Mouse (Mus musculus) forebrain, embryonic 13.5 days (tissue): ENCODE results near the gene Trappc6a. TPM values are rescaled to one million over a fixed set of nuclear protein-coding genes. Genes with fewer than 3 reads are reported as not detected.
A peak's percentile ranks its signal among the peaks of the same experiment; 100 is the strongest.

Source experiments
- ATAC-seq: fragments of 200-750 bp; cut with Nextera tagmentation; 2 replicates; pipeline ENCODE4 v1.8.0; 2017
- H3K27ac ChIP-seq: fragments of 300-500 bp; sonication (generic); 2 replicates; pipeline ENCODE4 v1.5.1; 2015; ENCODE audit warnings: inconsistent platforms, mild to moderate bottlenecking, moderate library complexity
- H3K27me3 ChIP-seq: fragments of 300-500 bp; sonication (generic); 2 replicates; pipeline ENCODE4 v1.6.1; 2015; ENCODE audit warnings: mild to moderate bottlenecking, inconsistent platforms
- H3K36me3 ChIP-seq: fragments of 300-500 bp; sonication (generic); 2 replicates; pipeline ENCODE4 v1.6.1; 2015; ENCODE audit warnings: mild to moderate bottlenecking, inconsistent platforms; ENCODE audit not compliant: poor library complexity, severe bottlenecking
- H3K4me1 ChIP-seq: fragments of 300-500 bp; sonication (generic); 2 replicates; pipeline ENCODE4 v1.6.1; 2015; ENCODE audit warnings: inconsistent platforms
- H3K4me2 ChIP-seq: fragments of 300-500 bp; sonication (generic); 2 replicates; pipeline ENCODE4 v1.6.1; 2015; ENCODE audit warnings: inconsistent platforms, mild to moderate bottlenecking, moderate library complexity
- H3K4me3 ChIP-seq: fragments of 300-500 bp; sonication (generic); 2 replicates; pipeline ENCODE4 v1.5.1; 2015; ENCODE audit warnings: mild to moderate bottlenecking, inconsistent platforms
- H3K9ac ChIP-seq: fragments of 300-500 bp; sonication (generic); 2 replicates; pipeline ENCODE4 v1.6.1; 2015; ENCODE audit warnings: mild to moderate bottlenecking, inconsistent platforms
- H3K9me3 ChIP-seq: fragments of 300-500 bp; sonication (generic); replicated peaks from 2 replicates; pipeline ENCODE4 v1.6.1; 2016; ENCODE audit warnings: inconsistent platforms
- WGBS: fragments of 180-500 bp; shearing (Covaris S2); methylation state at CpG from one replicate; pipeline ENCODE4 v1.1.7; 2015; 5-methylcytosine and 5-hydroxymethylcytosine counted together
- polyA plus RNA-seq: library from polyadenylated mRNA; unstranded; fragments of >200 nt; fragmentation: Nextera tagmentation; extraction: Ambion mirVana; gene quantifications from 2 replicates; pipeline ENCODE4 v1.2.1, GENCODE M21; 2015

Trappc6a gene
- polyA plus RNA-seq, result 39.3 and 40.6 TPM in 2 replicates

- Histone ChIP-seq H3K9me3 (no peaks in the 10 kb centered on the region), H3K9ac (peak within 1 kb of the TSS; percentile 87), H3K27me3 (no peaks in the 10 kb centered on the region), H3K36me3 (no peaks in the 10 kb centered on the region), H3K4me1 (peaks cover 26% of the 10 kb centered on the region), H3K4me3 (peak within 1 kb of the TSS; percentile 81), H3K27ac (peak within 1 kb of the TSS; percentile 80), H3K4me2 (peak within 1 kb of the TSS; percentile 97)
- under 1% methylated on average over 56 of the region's 56 CpGs for WGBS
- peak; percentile 95 for ATAC-seq
Measured at GRCm38 (mm10) chr7:19508150-19508923, at the start of gene Trappc6a, which contains the start of gene Bloc1s3. Gene Trappc6a (plus strand): TSS chr7:19508395. Gene Bloc1s3 (minus strand): TSS chr7:19508367.

GRCm38 (mm10) chr7:19458591-19459111 is 49.5 kb upstream of the Trappc6a start, which contains the start of gene Mark4:
Gene Mark4 (minus strand): TSS chr7:19458821.
- peaks cover 25% of the 10 kb centered on the region for H3K4me1 ChIP-seq
- under 1% methylated on average over 18 of the region's 42 CpGs for WGBS
- peak within 1 kb of the TSS; percentile 79 for H3K27ac ChIP-seq
- H3K27me3 ChIP-seq, result peaks cover 9% of the 10 kb centered on the region
- H3K9me3 ChIP-seq, result no peaks in the 10 kb centered on the region
- H3K4me2 ChIP-seq, result peak within 1 kb of the TSS; percentile 98
- H3K36me3 ChIP-seq, result peaks cover 13% of the 10 kb centered on the region
- H3K9ac ChIP-seq, result peak within 1 kb of the TSS; percentile 94
- peak; percentile 91 for ATAC-seq
- H3K4me3 ChIP-seq, result peak within 1 kb of the TSS; percentile 88

GRCm38 (mm10) chr7:19459144-19459870 is 48.9 kb upstream of the Trappc6a start:
- ATAC-seq, result no peak
- peak overlapping the region; percentile 94 for H3K9ac ChIP-seq
- peak overlapping the region; percentile 98 for H3K4me2 ChIP-seq
- H3K9me3 ChIP-seq, result no peaks in the 10 kb centered on the region
- H3K4me3 ChIP-seq, result peak overlapping the region; percentile 88
- peaks cover 13% of the 10 kb centered on the region for H3K27me3 ChIP-seq
- 14% methylated on average over 6 of the region's 6 CpGs for WGBS
- H3K36me3 ChIP-seq, result peaks cover 13% of the 10 kb centered on the region
- H3K27ac ChIP-seq, result peak overlapping the region; percentile 79
- H3K4me1 ChIP-seq, result peaks cover 25% of the 10 kb centered on the region

- Histone ChIP-seq H3K27me3 (peaks cover 25% of the 10 kb centered on the region), H3K4me1 (peaks cover 30% of the 10 kb centered on the region), H3K36me3 (peaks cover 6% of the 10 kb centered on the region), H3K9me3 (no peaks in the 10 kb centered on the region), H3K27ac (no peak overlapping the region), H3K9ac (no peak overlapping the region), H3K4me3 (no peak overlapping the region), H3K4me2 (no peak overlapping the region)
- ATAC-seq, result no peak
- WGBS, result 63% methylated on average over 1 of the region's 1 CpGs
Measured at GRCm38 (mm10) chr7:19460500-19460899, 47.7 kb upstream of the Trappc6a start.

GRCm38 (mm10) chr7:19461488-19461887 is 46.7 kb upstream of the Trappc6a start:
- Histone ChIP-seq H3K9me3 (no peaks in the 10 kb centered on the region), H3K9ac (no peak overlapping the region), H3K27me3 (peaks cover 34% of the 10 kb centered on the region), H3K4me2 (no peak overlapping the region), H3K4me1 (peaks cover 24% of the 10 kb centered on the region), H3K27ac (no peak overlapping the region), H3K4me3 (no peak overlapping the region), H3K36me3 (no peaks in the 10 kb centered on the region; the same call in 1 of the 2 replicates)
- 5% methylated on average over 6 of the region's 6 CpGs for WGBS
- no peak for ATAC-seq

GRCm38 (mm10) chr7:19462443-19462842 is 45.8 kb upstream of the Trappc6a start:
- peaks cover 43% of the 10 kb centered on the region for H3K27me3 ChIP-seq
- peaks cover 14% of the 10 kb centered on the region for H3K4me1 ChIP-seq
- ATAC-seq, result no peak
- H3K9ac ChIP-seq, result no peak overlapping the region
- no peaks in the 10 kb centered on the region for H3K36me3 ChIP-seq
- no peak overlapping the region for H3K27ac ChIP-seq
- H3K9me3 ChIP-seq, result no peaks in the 10 kb centered on the region
- H3K4me3 ChIP-seq, result no peak overlapping the region
- no peak overlapping the region for H3K4me2 ChIP-seq
- WGBS, result 62% methylated on average over 4 of the region's 4 CpGs

- Histone ChIP-seq H3K4me3 (no peak within 1 kb of the TSS), H3K9ac (no peak within 1 kb of the TSS), H3K27me3 (peaks cover 48% of the 10 kb centered on the region), H3K36me3 (no peaks in the 10 kb centered on the region), H3K4me1 (peaks cover 10% of the 10 kb centered on the region), H3K27ac (no peak within 1 kb of the TSS), H3K9me3 (no peaks in the 10 kb centered on the region), H3K4me2 (no peak within 1 kb of the TSS)
- 29% methylated on average over 6 of the region's 6 CpGs for WGBS
- no peak for ATAC-seq
Measured at GRCm38 (mm10) chr7:19462884-19463381, 45.3 kb upstream of the Trappc6a start, which contains the start of gene Exoc3l2. Gene Exoc3l2 (plus strand): TSS chr7:19463331.

- Histone ChIP-seq H3K9me3 (no peaks in the 10 kb centered on the region), H3K36me3 (no peaks in the 10 kb centered on the region), H3K27me3 (peaks cover 63% of the 10 kb centered on the region), H3K4me1 (peaks cover 7% of the 10 kb centered on the region), H3K9ac (peak overlapping the region; percentile 18; the same call in 1 of the 2 replicates), H3K27ac (no peak overlapping the region), H3K4me3 (no peak overlapping the region), H3K4me2 (no peak overlapping the region)
- WGBS, result 8% methylated on average over 22 of the region's 22 CpGs
- no peak for ATAC-seq
Measured at GRCm38 (mm10) chr7:19464367-19465307, 43.6 kb upstream of the Trappc6a start.

GRCm38 (mm10) chr7:19466602-19467145 is 41.5 kb upstream of the Trappc6a start:
- Histone ChIP-seq H3K9me3 (no peaks in the 10 kb centered on the region), H3K9ac (no peak overlapping the region), H3K27ac (no peak overlapping the region), H3K36me3 (no peaks in the 10 kb centered on the region), H3K4me1 (peaks cover 5% of the 10 kb centered on the region; the same call in 1 of the 2 replicates), H3K4me2 (no peak overlapping the region), H3K27me3 (peaks cover 82% of the 10 kb centered on the region), H3K4me3 (no peak overlapping the region)
- no peak for ATAC-seq
- WGBS, result 65% methylated on average over 5 of the region's 5 CpGs

GRCm38 (mm10) chr7:19467638-19468037 is 40.6 kb upstream of the Trappc6a start:
- Histone ChIP-seq H3K4me2 (no peak overlapping the region), H3K9me3 (no peaks in the 10 kb centered on the region), H3K27me3 (peaks cover 92% of the 10 kb centered on the region), H3K9ac (no peak overlapping the region), H3K27ac (no peak overlapping the region), H3K4me3 (no peak overlapping the region), H3K4me1 (peaks cover 5% of the 10 kb centered on the region; the same call in 1 of the 2 replicates), H3K36me3 (no peaks in the 10 kb centered on the region)
- WGBS, result 52% methylated on average over 6 of the region's 6 CpGs
- no peak for ATAC-seq

GRCm38 (mm10) chr7:19468279-19468678 is 39.9 kb upstream of the Trappc6a start:
- Histone ChIP-seq H3K27me3 (peaks cover 93% of the 10 kb centered on the region), H3K9me3 (no peaks in the 10 kb centered on the region), H3K9ac (no peak overlapping the region), H3K4me2 (no peak overlapping the region), H3K4me3 (no peak overlapping the region), H3K4me1 (peaks cover 5% of the 10 kb centered on the region; the same call in 1 of the 2 replicates), H3K36me3 (no peaks in the 10 kb centered on the region), H3K27ac (no peak overlapping the region)
- no peak for ATAC-seq
- WGBS, result 68% methylated on average over 12 of the region's 12 CpGs
